Mouse (Mus musculus): ENCODE results near the gene Naip1. TPM values are rescaled to one million over a fixed set of nuclear protein-coding genes. Genes with fewer than 3 reads are reported as not detected.
"Not testable (repeated sequence)": the region's sequence is repeated elsewhere in the genome, so short reads cannot be mapped to it uniquely, and the experiment has no call there.

The Naip1 gene
- 0.05 and 0.15 TPM in 2 replicates for polyA plus RNA-seq (2015; fragmentation: Nextera tagmentation; extraction: Ambion mirVana)

DNA sequence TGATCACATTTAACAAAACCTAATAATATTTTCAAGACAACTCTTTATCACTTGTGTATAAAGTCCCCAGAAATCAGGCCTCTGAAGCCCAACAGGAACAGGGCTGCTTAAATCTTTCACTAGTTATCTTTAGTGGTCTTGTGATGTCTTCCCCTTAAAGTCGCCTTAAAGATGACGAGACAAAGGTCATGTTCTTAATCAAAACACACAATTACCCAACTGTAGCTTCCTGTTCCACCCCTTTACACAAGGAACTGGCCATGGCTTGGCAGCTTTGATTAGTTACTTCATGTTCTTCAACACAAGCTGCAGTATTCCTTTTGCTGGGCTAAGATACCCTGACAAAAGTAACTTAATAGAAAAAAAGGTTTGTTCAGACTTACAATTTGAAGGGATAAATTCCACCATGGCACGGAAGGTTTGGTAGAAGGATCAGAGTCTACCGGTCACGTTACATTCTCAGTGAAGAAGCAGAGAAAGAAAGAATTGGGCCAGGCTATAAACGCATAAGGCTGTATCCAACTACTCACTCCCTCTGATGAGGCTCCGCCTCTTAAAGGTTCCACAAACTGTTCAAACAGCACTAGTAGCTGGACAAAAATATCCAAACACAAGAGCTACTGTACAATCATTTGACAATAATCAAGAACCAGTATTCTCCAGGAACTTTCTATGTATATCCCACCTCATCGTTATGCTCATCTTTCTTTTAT, at the start of gene Naip1:
Gene Naip1, minus strand, starts transcription at position 455 of the 713 bp plus-strand sequence.
- not testable (repeated sequence) for H3K27ac ChIP-seq (ENCODE audit: low read depth, low read length); H3K9ac ChIP-seq (ENCODE audit: low read depth, low read length); H3K4me3 ChIP-seq (ENCODE audit: low read length); H3K9me3 ChIP-seq (ENCODE audit: control insufficient read depth, low read length); H3K27me3 ChIP-seq (replicated peaks; ENCODE audit: control insufficient read depth, insufficient read depth, low read length); H3K4me1 ChIP-seq (ENCODE audit: control insufficient read depth, insufficient read depth, low read depth, low read length); ATAC-seq; H3K36me3 ChIP-seq (ENCODE audit: control insufficient read depth, insufficient read depth, low read length); H3K4me2 ChIP-seq (ENCODE audit: low read length)
- 83% methylated on average over 8 of the region's 8 CpGs for WGBS

DNA sequence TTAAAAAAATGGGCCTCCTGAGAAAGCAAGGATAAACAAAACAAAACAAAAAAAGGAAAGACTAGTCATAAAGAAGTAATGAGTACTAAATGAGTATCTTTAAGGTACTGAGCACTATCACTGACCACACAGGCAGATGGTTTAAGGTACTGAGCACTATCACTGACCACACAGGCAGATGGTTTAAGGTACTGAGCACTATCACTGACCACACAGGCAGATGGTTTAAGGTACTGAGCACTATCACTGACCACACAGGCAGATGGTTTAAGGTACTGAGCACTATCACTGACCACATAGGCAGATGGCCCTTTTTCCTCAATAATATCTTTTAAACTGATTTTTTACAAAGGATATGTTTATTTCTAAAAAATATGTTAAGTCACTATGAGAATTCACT, 47.0 kb upstream of the Naip1 start:
- H3K4me2 ChIP-seq (ENCODE audit: low read length); ATAC-seq; H3K4me1 ChIP-seq (ENCODE audit: control insufficient read depth, insufficient read depth, low read depth, low read length); H3K4me3 ChIP-seq (ENCODE audit: low read length); H3K9me3 ChIP-seq (ENCODE audit: control insufficient read depth, low read length); H3K27me3 ChIP-seq (replicated peaks; ENCODE audit: control insufficient read depth, insufficient read depth, low read length); H3K27ac ChIP-seq (ENCODE audit: low read depth, low read length); H3K9ac ChIP-seq (ENCODE audit: low read depth, low read length); H3K36me3 ChIP-seq (ENCODE audit: control insufficient read depth, insufficient read depth, low read length): not testable (repeated sequence)

- Histone ChIP-seq H3K27ac (ENCODE audit: low read depth, low read length) (no peak overlapping the region), H3K4me3 (ENCODE audit: low read length) (no peak overlapping the region), H3K4me2 (ENCODE audit: low read length) (no peak overlapping the region), H3K36me3 (ENCODE audit: control insufficient read depth, insufficient read depth, low read length) (no peaks in the 10 kb centered on the region), H3K9ac (ENCODE audit: low read depth, low read length) (no peak overlapping the region), H3K27me3 (replicated peaks; ENCODE audit: control insufficient read depth, insufficient read depth, low read length) (no peaks in the 10 kb centered on the region), H3K4me1 (ENCODE audit: control insufficient read depth, insufficient read depth, low read depth, low read length) (peaks cover 6% of the 10 kb centered on the region), H3K9me3 (ENCODE audit: control insufficient read depth, low read length) (no peaks in the 10 kb centered on the region)
- 80% methylated on average over 4 of the region's 4 CpGs for WGBS
- no peak for ATAC-seq
These were observed 42.7 kb upstream of the Naip1 start for GRCm38 (mm10) chr13:100495337-100495736.

DNA sequence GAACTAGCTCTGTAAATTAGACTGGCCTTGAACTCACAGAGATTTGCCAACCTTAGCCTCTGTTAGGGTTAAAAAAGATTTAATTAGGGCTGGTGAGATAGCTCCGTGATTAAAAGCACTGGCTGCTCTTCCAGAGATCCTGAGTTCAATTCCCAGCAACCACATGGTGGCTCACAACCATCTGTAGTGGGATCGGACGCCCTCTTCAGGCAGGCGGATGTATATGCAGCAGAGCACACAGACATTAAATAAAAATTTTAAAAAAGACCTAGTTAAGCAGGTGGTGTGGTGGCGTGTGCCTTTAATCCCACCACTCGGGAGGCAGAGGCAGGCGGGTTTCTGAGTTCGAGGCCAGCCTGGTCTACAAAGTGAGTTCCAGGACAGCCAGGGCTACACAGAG, 41.7 kb upstream of the Naip1 start:
- H3K4me1 ChIP-seq (ENCODE audit: control insufficient read depth, insufficient read depth, low read depth, low read length); H3K9ac ChIP-seq (ENCODE audit: low read depth, low read length); H3K4me2 ChIP-seq (ENCODE audit: low read length); H3K36me3 ChIP-seq (ENCODE audit: control insufficient read depth, insufficient read depth, low read length); H3K9me3 ChIP-seq (ENCODE audit: control insufficient read depth, low read length); H3K27ac ChIP-seq (ENCODE audit: low read depth, low read length); ATAC-seq; H3K27me3 ChIP-seq (replicated peaks; ENCODE audit: control insufficient read depth, insufficient read depth, low read length); H3K4me3 ChIP-seq (ENCODE audit: low read length): not testable (repeated sequence)
- whole genome bisulfite sequencing = 68% methylated on average over 8 of the region's 8 CpGs

GRCm38 (mm10) chr13:100493313-100493712, 40.6 kb upstream of the Naip1 start:
- Histone ChIP-seq H3K4me1 (ENCODE audit: control insufficient read depth, insufficient read depth, low read depth, low read length) (peaks cover 6% of the 10 kb centered on the region), H3K36me3 (ENCODE audit: control insufficient read depth, insufficient read depth, low read length) (peaks cover 2% of the 10 kb centered on the region; the same call in 1 of the 2 replicates), H3K9me3 (ENCODE audit: control insufficient read depth, low read length) (no peaks in the 10 kb centered on the region), H3K27ac (ENCODE audit: low read depth, low read length) (no peak overlapping the region), H3K27me3 (replicated peaks; ENCODE audit: control insufficient read depth, insufficient read depth, low read length) (no peaks in the 10 kb centered on the region), H3K4me2 (ENCODE audit: low read length) (no peak overlapping the region), H3K4me3 (ENCODE audit: low read length) (no peak overlapping the region), H3K9ac (ENCODE audit: low read depth, low read length) (no peak overlapping the region)
- no peak for ATAC-seq
- 77% methylated on average over 8 of the region's 8 CpGs for WGBS

- ATAC-seq = peak; percentile 93
- H3K36me3 ChIP-seq (ENCODE audit: control insufficient read depth, insufficient read depth, low read length) = peaks cover 10% of the 10 kb centered on the region
- H3K9me3 ChIP-seq (ENCODE audit: control insufficient read depth, low read length) = no peaks in the 10 kb centered on the region
- H3K27ac ChIP-seq (ENCODE audit: low read depth, low read length) = peak within 1 kb of the TSS; percentile 87
- peak within 1 kb of the TSS; percentile 88 for H3K4me3 ChIP-seq (ENCODE audit: low read length)
- H3K4me2 ChIP-seq (ENCODE audit: low read length) = peak within 1 kb of the TSS; percentile 76
- H3K9ac ChIP-seq (ENCODE audit: low read depth, low read length) = peak within 1 kb of the TSS; percentile 84
- no peaks in the 10 kb centered on the region for H3K27me3 ChIP-seq (replicated peaks; ENCODE audit: control insufficient read depth, insufficient read depth, low read length)
- peaks cover 6% of the 10 kb centered on the region for H3K4me1 ChIP-seq (ENCODE audit: control insufficient read depth, insufficient read depth, low read depth, low read length)
- WGBS = under 1% methylated on average over 51 of the region's 51 CpGs
These were observed 39.6 kb upstream of the Naip1 start, which contains the start of gene Gtf2h2 for GRCm38 (mm10) chr13:100492061-100492787. Gtf2h2 (minus strand) TSS chr13:100492579.

DNA sequence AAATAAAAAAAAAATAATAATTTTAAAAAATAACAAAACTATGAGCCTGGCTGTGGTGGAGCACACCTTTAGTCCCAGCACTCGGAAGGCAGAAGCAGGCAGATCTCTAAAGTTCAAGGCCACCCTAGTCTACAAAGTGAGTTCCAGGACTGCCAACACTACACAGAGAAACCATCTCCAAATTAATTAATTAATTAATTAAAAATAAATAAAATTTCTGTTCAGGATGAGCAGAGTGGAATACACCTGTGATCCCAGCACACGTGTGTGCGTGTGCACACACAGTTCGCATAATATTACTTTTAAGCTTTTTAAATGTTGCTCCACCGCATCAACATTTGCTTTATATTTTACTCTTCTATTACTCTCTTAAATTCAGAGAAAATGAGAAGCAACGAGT, 39.0 kb upstream of the Naip1 start:
- Histone ChIP-seq H3K27ac (ENCODE audit: low read depth, low read length) (peak overlapping the region; percentile 87; the same call in 1 of the 2 replicates), H3K4me2 (ENCODE audit: low read length) (peak overlapping the region; percentile 76), H3K4me1 (ENCODE audit: control insufficient read depth, insufficient read depth, low read depth, low read length) (peaks cover 6% of the 10 kb centered on the region), H3K27me3 (replicated peaks; ENCODE audit: control insufficient read depth, insufficient read depth, low read length) (no peaks in the 10 kb centered on the region), H3K36me3 (ENCODE audit: control insufficient read depth, insufficient read depth, low read length) (peaks cover 12% of the 10 kb centered on the region), H3K9ac (ENCODE audit: low read depth, low read length) (peak overlapping the region; percentile 84), H3K4me3 (ENCODE audit: low read length) (peak overlapping the region; percentile 88), H3K9me3 (ENCODE audit: control insufficient read depth, low read length) (no peaks in the 10 kb centered on the region)
- ATAC-seq = no peak
- WGBS = 18% methylated on average over 6 of the region's 6 CpGs

GRCm38 (mm10) chr13:100490424-100490823, 37.8 kb upstream of the Naip1 start:
- peaks cover 14% of the 10 kb centered on the region for H3K36me3 ChIP-seq (ENCODE audit: control insufficient read depth, insufficient read depth, low read length)
- H3K27me3 ChIP-seq (replicated peaks; ENCODE audit: control insufficient read depth, insufficient read depth, low read length) = no peaks in the 10 kb centered on the region
- H3K9me3 ChIP-seq (ENCODE audit: control insufficient read depth, low read length) = no peaks in the 10 kb centered on the region
- H3K4me3 ChIP-seq (ENCODE audit: low read length) = no peak overlapping the region
- no peak for ATAC-seq
- 89% methylated on average over 5 of the region's 5 CpGs for WGBS
- H3K27ac ChIP-seq (ENCODE audit: low read depth, low read length) = no peak overlapping the region
- peaks cover 6% of the 10 kb centered on the region for H3K4me1 ChIP-seq (ENCODE audit: control insufficient read depth, insufficient read depth, low read depth, low read length)
- H3K9ac ChIP-seq (ENCODE audit: low read depth, low read length) = no peak overlapping the region
- no peak overlapping the region for H3K4me2 ChIP-seq (ENCODE audit: low read length)

GRCm38 (mm10) chr13:100483610-100484009, 30.9 kb upstream of the Naip1 start:
- Histone ChIP-seq H3K27ac (ENCODE audit: low read depth, low read length) (no peak overlapping the region), H3K4me3 (ENCODE audit: low read length) (no peak overlapping the region), H3K4me2 (ENCODE audit: low read length) (no peak overlapping the region), H3K4me1 (ENCODE audit: control insufficient read depth, insufficient read depth, low read depth, low read length) (no peaks in the 10 kb centered on the region), H3K27me3 (replicated peaks; ENCODE audit: control insufficient read depth, insufficient read depth, low read length) (no peaks in the 10 kb centered on the region), H3K9ac (ENCODE audit: low read depth, low read length) (no peak overlapping the region), H3K36me3 (ENCODE audit: control insufficient read depth, insufficient read depth, low read length) (peaks cover 31% of the 10 kb centered on the region), H3K9me3 (ENCODE audit: control insufficient read depth, low read length) (no peaks in the 10 kb centered on the region)
- no peak for ATAC-seq
- WGBS = 97% methylated on average over 7 of the region's 7 CpGs

All from hindbrain, embryonic 16.5 days (tissue).